Mouse (Mus musculus) ES-Bruce4 (cell line): ENCODE results near the gene Tbc1d30.

Source experiments
- CTCF ChIP-seq: IDR thresholded peaks from one replicate; pipeline ENCODE4 v1.8.1; 2011; ENCODE audit warnings: low read depth, low read length
- EP300 ChIP-seq: IDR thresholded peaks from 2 replicates; pipeline ENCODE4 v1.6.1; 2011; ENCODE audit warnings: low read depth, low read length; ENCODE audit not compliant: insufficient read depth

DNA sequence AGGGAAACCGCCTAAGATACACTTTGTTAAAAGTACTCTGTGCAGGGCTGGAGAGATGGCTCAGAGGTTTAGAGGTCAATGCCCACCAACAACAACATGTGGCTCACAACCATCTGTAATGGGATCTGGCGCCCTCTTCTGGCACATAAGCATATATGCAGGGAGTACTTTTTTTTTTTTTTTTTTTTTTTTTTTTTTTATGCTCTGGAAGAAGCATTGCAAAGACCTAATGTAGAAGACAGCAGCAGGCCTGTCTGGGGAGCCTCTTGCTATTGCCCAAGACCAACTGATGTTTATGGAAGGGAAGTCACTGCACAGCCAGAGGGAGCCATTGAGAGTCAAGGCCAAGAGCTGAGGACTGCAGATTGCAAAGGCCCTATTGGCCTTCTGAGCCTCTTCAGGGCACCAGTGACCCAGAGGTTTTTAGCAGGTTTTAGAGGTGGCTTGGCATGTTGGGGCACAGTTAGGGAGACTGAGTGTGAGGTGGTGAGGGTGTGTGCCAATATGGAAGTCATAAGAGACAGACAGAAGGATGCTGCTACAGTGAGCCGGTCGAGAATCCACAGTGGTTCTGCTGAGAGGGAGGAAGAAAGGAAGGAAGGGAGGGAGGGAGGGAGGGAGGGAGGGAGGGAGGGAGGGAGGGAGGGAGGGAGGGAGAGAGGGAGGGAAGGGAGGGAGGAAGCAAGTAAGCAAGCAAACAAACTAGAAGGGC is 61.0 kb downstream of the Tbc1d30 start:
- TF ChIP-seq CTCF, result no peak
- TF ChIP-seq EP300, result no peak
